Mouse (Mus musculus): ENCODE measurements around the gene Msl2.

DNA sequence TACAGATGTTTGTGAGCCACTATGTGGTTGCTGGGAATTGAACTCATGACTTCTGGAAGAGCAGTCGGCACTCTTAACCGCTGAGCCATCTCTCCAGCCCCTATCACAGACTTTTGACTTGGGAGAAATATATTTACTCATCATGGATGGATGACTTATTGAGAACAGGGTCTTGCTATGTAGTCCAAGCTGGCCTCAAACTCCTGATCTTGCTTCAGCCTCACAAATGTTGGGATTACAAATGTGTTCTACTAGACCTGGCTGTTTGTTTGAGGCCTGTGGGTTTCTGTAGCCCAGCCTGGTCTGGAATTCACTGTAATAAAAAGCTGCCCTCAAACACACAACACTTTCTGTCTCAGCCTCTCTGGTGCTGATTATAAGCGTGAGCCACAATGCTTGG, 22.6 kb downstream of the Msl2 start:
- TF ChIP-seq EP300 (IDR thresholded peaks at IDR 0.05; ENCODE audit: low read depth) (no peak), CTCF (IDR thresholded peaks at IDR 0.05; ENCODE audit: low read depth) (no peak)
